Mouse (Mus musculus): ENCODE results near the gene Brip1. TPM values are rescaled to one million over a fixed set of nuclear protein-coding genes. Genes with fewer than 3 reads are reported as not detected.

Brip1 gene
- polyA plus RNA-seq, 1 experiment = 0.67 TPM

GRCm38 (mm10) chr11:86010458-86010857 is 190.5 kb downstream of the Brip1 start:
- no peak for DNase-seq
- H3K4me1 ChIP-seq (ENCODE audit: control insufficient read depth, insufficient read depth, low read length) = no peaks in the 10 kb centered on the region
- H3K27me3 ChIP-seq (replicated peaks; ENCODE audit: control insufficient read depth, insufficient read depth, low read length) = no peaks in the 10 kb centered on the region
- no peak overlapping the region for H3K27ac ChIP-seq (ENCODE audit: insufficient read depth, low read depth, low read length)
- no peaks in the 10 kb centered on the region for H3K36me3 ChIP-seq (ENCODE audit: control insufficient read depth, insufficient read depth, low read length)
- TF ChIP-seq POLR2A (IDR thresholded peaks at IDR 0.05; ENCODE audit: low read depth, low read length) (no peak), CTCF (conservative IDR thresholded peaks at IDR 0.05; ENCODE audit: insufficient read depth, insufficient read length, low read depth, low read length) (no peak)
- 91% methylated on average over 4 of the region's 4 CpGs for WGBS
- no peak overlapping the region for H3K4me3 ChIP-seq (ENCODE audit: insufficient read depth, low read depth, low read length)

DNA sequence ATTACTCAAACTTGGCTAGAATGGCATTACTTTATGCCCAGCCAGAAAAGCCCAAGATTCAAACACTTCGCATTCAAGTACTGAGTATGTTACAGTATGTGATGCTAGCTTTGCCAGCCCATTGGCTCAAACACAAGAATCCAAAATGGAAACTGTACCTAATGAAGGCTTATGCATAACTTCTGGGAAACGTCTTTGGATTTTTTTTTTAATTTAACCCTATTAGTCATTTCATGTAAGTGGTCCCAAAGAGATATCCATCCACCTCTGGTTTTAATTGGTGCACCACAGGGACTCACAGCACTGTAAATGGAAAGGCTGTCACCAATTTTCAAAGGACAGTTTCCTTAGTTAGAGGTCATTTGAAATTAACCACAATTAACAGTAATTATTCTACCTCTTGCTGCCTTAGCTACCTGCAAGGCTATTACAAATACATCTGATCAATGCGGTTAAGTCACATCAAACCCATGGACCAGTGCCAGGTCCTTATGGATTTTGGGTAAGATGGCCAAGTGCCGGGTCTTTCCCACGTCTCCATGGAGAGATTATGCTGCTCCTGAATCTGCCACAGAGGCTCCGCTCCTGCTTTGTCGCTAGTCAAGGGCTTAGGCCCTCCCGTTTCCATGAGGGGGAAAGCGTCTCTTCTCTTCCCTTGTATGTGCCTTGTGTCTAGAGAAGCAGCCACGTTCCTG is 192.6 kb downstream of the Brip1 start:
- DNase-seq = no peak
- TF ChIP-seq CTCF (conservative IDR thresholded peaks at IDR 0.05; ENCODE audit: insufficient read depth, insufficient read length, low read depth, low read length) = no peak
- no peak for TF ChIP-seq POLR2A (IDR thresholded peaks at IDR 0.05; ENCODE audit: low read depth, low read length)
- Histone ChIP-seq H3K4me3 (ENCODE audit: insufficient read depth, low read depth, low read length) (no peak overlapping the region), H3K27ac (ENCODE audit: insufficient read depth, low read depth, low read length) (no peak overlapping the region), H3K27me3 (replicated peaks; ENCODE audit: control insufficient read depth, insufficient read depth, low read length) (no peaks in the 10 kb centered on the region), H3K4me1 (ENCODE audit: control insufficient read depth, insufficient read depth, low read length) (no peaks in the 10 kb centered on the region), H3K36me3 (ENCODE audit: control insufficient read depth, insufficient read depth, low read length) (no peaks in the 10 kb centered on the region)
- WGBS = 87% methylated on average over 10 of the region's 10 CpGs

Other genes with a start within 250 kb of the Brip1 start
- 29.3 and 29.5 TPM in 2 replicates for gene Ints2, start 56.4 kb upstream of the Brip1 start, polyA plus RNA-seq (2012; rRNA removed)
- 19.1 and 19.4 TPM in 2 replicates for gene Med13, start 156.4 kb upstream of the Brip1 start, polyA plus RNA-seq (2012; rRNA removed)